In the genomic region with DNA sequence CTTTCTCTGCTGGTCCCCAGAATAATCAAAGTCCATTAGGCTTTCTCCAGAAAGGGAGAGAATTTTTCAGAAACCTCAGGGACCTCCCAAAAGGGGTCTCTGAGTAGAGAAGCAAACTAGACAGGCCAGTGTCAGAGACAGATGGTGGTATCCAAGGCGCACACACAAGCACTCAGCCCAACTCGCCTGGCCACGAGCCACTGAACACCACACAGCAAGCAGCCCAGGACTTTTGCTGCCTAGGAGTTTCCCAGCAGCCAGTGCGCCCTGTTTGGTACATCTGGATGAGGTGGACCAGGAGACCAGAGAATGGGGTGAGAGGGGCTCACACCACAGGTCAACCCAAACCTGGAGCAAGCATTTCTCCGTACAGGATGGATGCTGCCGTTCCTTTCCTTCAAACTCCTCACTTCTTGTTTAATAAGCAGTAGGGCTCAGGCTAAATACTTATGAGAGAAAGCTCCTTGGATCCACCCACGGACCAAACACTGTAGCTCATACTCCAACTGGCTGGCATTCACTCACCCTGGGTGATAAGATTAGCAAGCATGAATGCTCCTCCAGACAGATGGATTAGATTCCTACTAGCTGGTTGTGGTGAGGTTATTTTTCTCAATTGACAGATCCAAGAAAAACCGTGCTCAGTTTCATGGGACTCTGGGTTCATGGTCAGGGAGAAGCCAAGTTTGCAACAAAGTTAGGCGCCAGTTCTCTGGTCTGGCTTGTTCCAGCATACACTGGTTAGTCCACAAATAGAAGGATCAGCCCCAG, we compare ENCODE assay signal across 8 mouse cellular contexts. TPM values are rescaled to one million over a fixed set of nuclear protein-coding genes. Genes with fewer than 3 reads are reported as not detected.
DNase-seq lines count a peak whose midpoint lies in the region; ATAC-seq and TF ChIP-seq lines count a peak whose summit lies in the region.

No protein-coding gene starts in this region.

- H3K4me1 ChIP-seq in heart, embryonic 16.5 days (ENCODE audit: control insufficient read depth, insufficient read depth, low read length), result peaks cover 6% of the 10 kb centered on the region
- no peaks in the 10 kb centered on the region for H3K4me1 ChIP-seq in ES-Bruce4 (ENCODE audit: control insufficient read depth, insufficient read depth, low read length)
- peaks cover 74% of the 10 kb centered on the region for H3K4me1 ChIP-seq in forebrain, embryonic 10.5 days
- H3K4me1 ChIP-seq in limb, embryonic 14.5 days (ENCODE audit: control insufficient read depth, insufficient read depth, low read length), result peaks cover 24% of the 10 kb centered on the region
- H3K4me1 ChIP-seq in liver, embryonic 12.5 days, result peaks cover 19% of the 10 kb centered on the region

- no peak overlapping the region for H3K4me3 ChIP-seq in heart, embryonic 16.5 days (ENCODE audit: low read length)
- H3K4me3 ChIP-seq in ES-Bruce4 (ENCODE audit: low read depth, low read length), result no peak overlapping the region
- peak overlapping the region; percentile 78 for H3K4me3 ChIP-seq in forebrain, embryonic 10.5 days
- peak overlapping the region; percentile 80 for H3K4me3 ChIP-seq in limb, embryonic 14.5 days (replicated peaks; ENCODE audit: low read length)
- no peak overlapping the region for H3K4me3 ChIP-seq in liver, embryonic 12.5 days

- DNase-seq in heart, postnatal 14 days, result no peak
- no peak for DNase-seq in forebrain, embryonic 10.5 days (ENCODE audit: extremely low spot score, low spot score)
- no peak for DNase-seq in limb, embryonic 14.5 days (ENCODE audit: low spot score)
- DNase-seq in lung, postnatal 14 days, result no peak
- DNase-seq in lung, postnatal 36 days, result no peak

- no peak for TF ChIP-seq CTCF in ES-Bruce4 (IDR thresholded peaks at IDR 0.05; ENCODE audit: low read depth, low read length)

- no peaks in the 10 kb centered on the region for H3K36me3 ChIP-seq in heart, embryonic 16.5 days (ENCODE audit: control insufficient read depth, insufficient read depth)
- H3K36me3 ChIP-seq in ES-Bruce4 (ENCODE audit: control insufficient read depth, insufficient read depth, low read length, poor library complexity, severe bottlenecking), result 0 out of 2 replicates have a peak, but pooled peaks cover 2% of the 10 kb centered on the region
- peaks cover 10% of the 10 kb centered on the region for H3K36me3 ChIP-seq in forebrain, embryonic 10.5 days (replicated peaks)
- no peaks in the 10 kb centered on the region for H3K36me3 ChIP-seq in limb, embryonic 14.5 days (ENCODE audit: control insufficient read depth, insufficient read depth, low read length)
- no peaks in the 10 kb centered on the region for H3K36me3 ChIP-seq in liver, embryonic 12.5 days

- TF ChIP-seq EP300 in ES-Bruce4 (IDR thresholded peaks at IDR 0.05; ENCODE audit: insufficient read depth, low read depth, low read length), result no peak

- no peak for TF ChIP-seq POLR2A in ES-Bruce4 (IDR thresholded peaks at IDR 0.05; ENCODE audit: insufficient read depth, low read length)
- no peak for TF ChIP-seq POLR2A in limb, embryonic 14.5 days (IDR thresholded peaks at IDR 0.05; ENCODE audit: borderline replicate concordance, extremely low read depth, insufficient read depth, insufficient read length)

- peak overlapping the region; percentile 91 for H3K4me2 ChIP-seq in heart, embryonic 16.5 days (ENCODE audit: low read depth, low read length)
- H3K4me2 ChIP-seq in limb, embryonic 14.5 days (replicated peaks; ENCODE audit: low read depth, low read length, severe bottlenecking), result peak overlapping the region; percentile 93
- H3K4me2 ChIP-seq in liver, embryonic 12.5 days, result no peak overlapping the region

- no peaks in the 10 kb centered on the region for H3K9me3 ChIP-seq in heart, embryonic 16.5 days (replicated peaks; ENCODE audit: control insufficient read depth, low read length)
- no peaks in the 10 kb centered on the region for H3K9me3 ChIP-seq in ES-Bruce4 (replicated peaks; ENCODE audit: control insufficient read depth, insufficient read depth, low read length, poor library complexity, severe bottlenecking)
- H3K9me3 ChIP-seq in forebrain, embryonic 10.5 days, result no peaks in the 10 kb centered on the region
- H3K9me3 ChIP-seq in limb, embryonic 14.5 days (ENCODE audit: control insufficient read depth, low read length), result no peaks in the 10 kb centered on the region
- no peaks in the 10 kb centered on the region for H3K9me3 ChIP-seq in liver, embryonic 12.5 days (replicated peaks)

- ATAC-seq in heart, embryonic 16.5 days (replicated peaks; ENCODE audit: extremely low read depth, insufficient read depth, low FRiP score), result no peak
- no peak for ATAC-seq in limb, embryonic 14.5 days (ENCODE audit: low FRiP score, low read depth)
- ATAC-seq in liver, embryonic 12.5 days, result no peak

- H3K27me3 ChIP-seq in heart, embryonic 16.5 days (ENCODE audit: control insufficient read depth, insufficient read depth, low read length), result peaks cover 20% of the 10 kb centered on the region
- H3K27me3 ChIP-seq in ES-Bruce4 (ENCODE audit: control insufficient read depth, insufficient read depth, low read length, poor library complexity, severe bottlenecking), result no peaks in the 10 kb centered on the region
- peaks cover 39% of the 10 kb centered on the region for H3K27me3 ChIP-seq in forebrain, embryonic 10.5 days (ENCODE audit: poor library complexity, severe bottlenecking)
- 0 out of 2 replicates have a peak, but pooled peaks cover 4% of the 10 kb centered on the region for H3K27me3 ChIP-seq in limb, embryonic 14.5 days (ENCODE audit: control insufficient read depth, insufficient read depth, low read length)
- peaks cover 68% of the 10 kb centered on the region for H3K27me3 ChIP-seq in liver, embryonic 12.5 days (replicated peaks)

- intact Hi-C loops in heart, postnatal 14 days (cut with DNase I), result loop anchor here (10.0 kb wide), 1 partner anchor 129 kb away; the partner anchor contains the start of gene Orm2

- H3K9ac ChIP-seq in heart, embryonic 16.5 days (ENCODE audit: low read length), result no peak overlapping the region
- 0 out of 2 replicates have a peak overlapping the region, but pooled peaks have one; percentile 91 for H3K9ac ChIP-seq in ES-Bruce4 (ENCODE audit: low read depth, poor library complexity, severe bottlenecking)
- peak overlapping the region; percentile 16; the same call in 1 of the 2 replicates for H3K9ac ChIP-seq in limb, embryonic 14.5 days (ENCODE audit: low read depth, low read length, severe bottlenecking)
- H3K9ac ChIP-seq in liver, embryonic 12.5 days, result no peak overlapping the region

- H3K27ac ChIP-seq in heart, embryonic 16.5 days (ENCODE audit: low read length), result no peak overlapping the region
- H3K27ac ChIP-seq in ES-Bruce4 (ENCODE audit: insufficient read depth, low read length), result no peak overlapping the region
- H3K27ac ChIP-seq in forebrain, embryonic 10.5 days, result no peak overlapping the region
- H3K27ac ChIP-seq in limb, embryonic 14.5 days (replicated peaks; ENCODE audit: low read depth, low read length), result no peak overlapping the region
- H3K27ac ChIP-seq in liver, embryonic 12.5 days, result no peak overlapping the region

- 55% methylated on average over 9 of the region's 9 CpGs for WGBS in heart, embryonic 16.5 days
- 61% methylated on average over 9 of the region's 9 CpGs for WGBS in forebrain, embryonic 10.5 days
- 47% methylated on average over 9 of the region's 9 CpGs for WGBS in limb, embryonic 14.5 days
- 58% methylated on average over 9 of the region's 9 CpGs for WGBS in liver, embryonic 12.5 days (ENCODE audit: insufficient replicate concordance)

RNA-seq across cellular contexts. Expression of gene Whrn, which starts 2.3 kb away (rescaled TPM):
- polyA plus RNA-seq in heart, embryonic 16.5 days (2015; fragmentation: Nextera tagmentation; extraction: Ambion mirVana), result 1.8 and 2.6 TPM in 2 replicates
- total RNA-seq in heart, postnatal 14 days (2021), result 10 to 100 TPM; 23.9 to 26.2 TPM
- polyA plus RNA-seq in ES-Bruce4 (2011; ENCODE audit: insufficient read depth, insufficient read length, low read depth, missing spikeins), result 33.5 and 40.2 TPM in 2 replicates
- 4.6 and 5.1 TPM in 2 replicates for polyA plus RNA-seq in forebrain, embryonic 10.5 days (2016; fragmentation: Nextera tagmentation; extraction: Ambion mirVana)
- polyA plus RNA-seq in limb, embryonic 14.5 days (2012; rRNA removed), result 34.3 and 44.9 TPM in 2 replicates
- 6.6 and 11.1 TPM in 2 replicates for polyA plus RNA-seq in limb, embryonic 14.5 days (2014; fragmentation: Nextera tagmentation; extraction: Ambion mirVana)
- 1.1 and 1.4 TPM in 2 replicates for polyA plus RNA-seq in liver, embryonic 12.5 days (2016; fragmentation: Nextera tagmentation; extraction: Ambion mirVana)

RNA-seq across cellular contexts. Expression of gene Atp6v1g1, which starts 51.0 kb away (rescaled TPM):
- 238 and 243 TPM in 2 replicates for polyA plus RNA-seq in heart, embryonic 16.5 days (2015; fragmentation: Nextera tagmentation; extraction: Ambion mirVana)
- 100 to 1,000 TPM; 149 to 156 TPM for total RNA-seq in heart, postnatal 14 days (2021)
- 187 and 192 TPM in 2 replicates for polyA plus RNA-seq in ES-Bruce4 (2011; ENCODE audit: insufficient read depth, insufficient read length, low read depth, missing spikeins)
- 234 and 239 TPM in 2 replicates for polyA plus RNA-seq in forebrain, embryonic 10.5 days (2016; fragmentation: Nextera tagmentation; extraction: Ambion mirVana)
- polyA plus RNA-seq in limb, embryonic 14.5 days (2012; rRNA removed), result 105 and 138 TPM in 2 replicates
- polyA plus RNA-seq in limb, embryonic 14.5 days (2014; fragmentation: Nextera tagmentation; extraction: Ambion mirVana), result 289 and 304 TPM in 2 replicates
- polyA plus RNA-seq in liver, embryonic 12.5 days (2016; fragmentation: Nextera tagmentation; extraction: Ambion mirVana), result 124 and 125 TPM in 2 replicates

Comparison
In these comparisons a context has a peak if more than half of its experiments do, and no peak if none do; other contexts are left out.
1. H3K4me3 ChIP-seq: peak in forebrain, embryonic 10.5 days (single experiment) and limb, embryonic 14.5 days (single experiment); none in heart, embryonic 16.5 days (single experiment), ES-Bruce4 (single experiment) and liver, embryonic 12.5 days (single experiment).
2. H3K9ac ChIP-seq: peak in ES-Bruce4 (single experiment) and limb, embryonic 14.5 days (single experiment); none in heart, embryonic 16.5 days (single experiment) and liver, embryonic 12.5 days (single experiment).